Mouse (Mus musculus) testis, adult 2 months (tissue): ENCODE data around the gene Olfr209.

Experiments
- CTCF ChIP-seq: fragments of 200-500 bp; IDR thresholded peaks from 2 replicates; pipeline ENCODE4 v1.5.1; 2012; ENCODE audit warnings: low read depth, mild to moderate bottlenecking, inconsistent platforms, low read length, moderate library complexity; ENCODE audit not compliant: control insufficient read depth, insufficient read depth, insufficient replicate concordance
- POLR2A ChIP-seq: fragments of 200-500 bp; IDR thresholded peaks from 2 replicates; pipeline ENCODE4 v1.6.1; 2012; ENCODE audit warnings: low read depth, mild to moderate bottlenecking, inconsistent platforms, low read length, moderate library complexity; ENCODE audit not compliant: control insufficient read depth

DNA sequence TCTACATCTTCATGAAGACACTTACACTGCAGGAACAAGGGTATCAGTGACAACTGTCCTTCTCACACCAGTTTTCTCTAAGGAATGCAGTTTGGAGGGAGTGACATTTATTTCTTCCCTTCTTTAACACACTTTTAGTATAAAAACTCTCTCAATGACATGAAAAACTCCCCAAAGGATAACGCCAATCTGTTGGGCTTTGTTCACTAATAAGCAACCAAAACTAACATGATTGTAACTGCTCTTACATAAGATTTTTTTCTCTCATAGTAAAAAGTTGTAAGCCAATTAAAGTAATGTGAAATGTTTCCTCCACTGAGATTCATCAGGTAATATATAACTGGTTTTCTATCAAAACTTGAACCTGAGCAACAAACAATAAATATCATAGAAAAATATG, 14.6 kb downstream of the Olfr209 start, which contains the start of gene Olfr206:
- TF ChIP-seq CTCF (no peak), POLR2A (no peak)
